Mouse (Mus musculus): Measurements from ENCODE around the gene Adrm1.

DNA sequence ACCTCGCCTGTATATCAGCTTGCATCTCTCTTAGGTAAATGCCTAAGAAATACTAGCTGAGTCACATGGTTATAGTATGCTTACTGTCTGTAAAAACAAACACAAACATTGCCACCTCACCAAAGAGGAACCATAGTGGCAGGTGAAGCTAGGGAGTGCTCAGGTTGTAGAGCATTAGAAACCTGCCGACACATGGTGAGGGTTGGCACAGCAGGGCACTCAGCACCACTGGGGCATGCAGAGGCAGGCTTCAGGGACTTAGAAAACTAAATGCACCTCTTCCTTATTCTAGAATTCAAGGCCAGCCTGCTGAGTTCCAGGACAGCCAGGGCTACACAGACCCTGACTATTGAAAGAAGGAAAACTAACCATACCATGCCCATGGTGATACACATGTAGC lies 4.4 kb upstream of the Adrm1 start:
- TF ChIP-seq POLR2A (IDR thresholded peaks at IDR 0.05; ENCODE audit: borderline replicate concordance, control insufficient read depth, low read depth, low read length) (no peak), CTCF (IDR thresholded peaks at IDR 0.05; ENCODE audit: control insufficient read depth, insufficient read depth, low read length) (no peak)
